Mouse (Mus musculus) ovary, adult 18-20 months (tissue): ENCODE measurements at regions not wholly inside any gene's neighbourhood (a gene's known extent, or its start where the extent isn't known, plus 50 kb on each side); places are given as distances from the start of the nearest gene placed in this dataset.
A peak's percentile ranks its signal among the peaks of the same experiment; 100 is the strongest.

Experiments
- DNase-seq: peaks from one replicate; pipeline ENCODE4 v3.0.0; 2022; ENCODE audit warnings: low spot score, mixed read lengths

DNA sequence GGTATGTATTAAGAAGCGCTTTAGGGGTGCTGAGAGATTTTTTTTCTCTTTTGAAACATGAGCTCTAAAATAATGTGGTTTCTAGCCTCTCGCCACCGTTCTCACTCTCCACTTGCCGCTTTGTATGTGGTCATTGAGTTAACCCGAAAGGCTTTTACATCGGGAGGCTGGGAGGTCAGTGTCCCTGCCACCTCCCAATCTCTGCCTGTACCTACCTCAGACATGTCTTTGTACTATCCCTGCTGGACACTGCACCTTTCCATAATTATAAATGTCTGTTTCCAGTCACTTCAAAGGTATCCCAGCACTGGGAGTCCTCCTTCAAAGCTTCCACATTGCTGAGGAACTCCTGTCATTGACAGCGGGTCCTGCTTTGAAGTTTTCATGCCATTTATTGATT, 347.6 kb upstream of the Tbc1d2b start:
- DNase-seq = no peak

- no peak for DNase-seq
These were observed 327.3 kb upstream of the Tbc1d2b start for GRCm38 (mm10) chr9:90597894-90598293.

DNA sequence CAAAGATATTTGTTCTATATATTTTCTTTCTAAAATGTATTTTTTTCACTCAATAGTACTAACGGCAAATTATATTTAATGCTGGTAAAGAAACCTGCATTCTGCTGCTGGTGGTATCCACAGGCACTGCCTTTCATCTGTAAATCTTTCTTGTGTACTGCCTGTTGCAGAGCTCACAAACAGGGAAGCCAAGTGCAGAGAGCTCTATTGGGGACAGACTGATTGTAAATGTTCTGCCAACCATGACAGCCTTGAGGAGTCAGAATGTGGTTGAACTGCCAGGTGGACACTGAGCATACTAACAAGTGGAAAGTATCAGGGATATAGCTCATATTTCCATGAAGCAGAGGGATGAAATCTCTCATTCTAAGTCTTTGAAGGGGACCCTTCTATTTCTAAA, 286.1 kb upstream of the Tbc1d2b start:
- DNase-seq = no peak

DNA sequence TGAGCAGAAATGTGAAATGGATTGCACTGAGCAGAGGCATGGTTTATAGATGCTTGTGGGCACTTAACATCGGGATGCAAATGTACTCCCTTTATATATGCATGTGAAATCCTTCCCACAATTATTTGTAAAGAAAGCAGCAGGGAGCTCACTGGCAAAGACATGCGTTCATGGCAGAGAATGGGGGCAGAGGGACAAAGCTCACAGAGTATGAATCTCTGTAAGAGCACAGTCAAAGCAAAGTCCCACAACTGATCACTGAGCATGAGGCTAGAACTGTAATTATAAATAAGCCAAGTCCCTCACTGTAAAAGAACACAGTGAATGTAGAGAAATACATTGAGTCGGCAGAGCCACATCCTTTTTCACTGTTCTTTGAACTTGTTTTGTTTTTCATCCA, 285.6 kb upstream of the Tbc1d2b start:
- DNase-seq = no peak

DNA sequence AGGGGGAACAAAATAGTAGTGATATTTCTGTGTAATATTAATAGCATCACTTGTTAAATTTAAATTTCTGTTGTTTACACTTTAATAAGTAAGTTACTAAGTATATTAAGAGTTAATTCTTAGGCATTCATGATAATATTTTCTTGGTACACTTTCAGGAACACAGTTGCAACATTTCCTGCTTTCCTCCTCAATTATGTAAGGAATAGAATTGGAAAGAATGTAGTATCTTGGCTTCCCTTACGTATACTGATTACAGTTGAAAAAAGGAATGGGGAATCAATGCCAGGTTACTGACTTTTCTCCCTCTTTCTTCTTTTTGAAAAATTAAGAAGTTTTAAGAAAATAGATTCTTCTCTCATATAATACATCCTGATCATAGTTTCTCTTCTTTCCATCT, 277.3 kb upstream of the Tbc1d2b start:
- DNase-seq = no peak

DNA sequence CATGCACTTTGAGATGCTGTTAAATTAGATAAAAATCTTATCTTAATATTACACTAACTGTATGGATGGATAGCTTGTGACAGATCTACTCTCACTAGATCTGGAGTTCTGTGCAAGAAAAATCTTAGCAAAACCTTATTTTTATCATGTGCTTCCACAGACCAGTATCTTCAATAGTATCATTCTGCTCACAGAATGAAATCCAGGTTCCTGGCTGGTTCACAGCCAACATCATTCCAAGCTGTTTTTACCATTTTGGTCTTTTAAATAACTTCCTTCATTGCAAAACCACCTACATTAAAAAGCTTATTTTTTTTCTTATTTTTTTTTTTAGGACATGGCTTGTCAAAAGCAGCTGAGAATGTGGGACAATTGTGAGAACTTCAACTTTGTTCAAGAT, 276.1 kb upstream of the Tbc1d2b start:
- DNase-seq = no peak

DNA sequence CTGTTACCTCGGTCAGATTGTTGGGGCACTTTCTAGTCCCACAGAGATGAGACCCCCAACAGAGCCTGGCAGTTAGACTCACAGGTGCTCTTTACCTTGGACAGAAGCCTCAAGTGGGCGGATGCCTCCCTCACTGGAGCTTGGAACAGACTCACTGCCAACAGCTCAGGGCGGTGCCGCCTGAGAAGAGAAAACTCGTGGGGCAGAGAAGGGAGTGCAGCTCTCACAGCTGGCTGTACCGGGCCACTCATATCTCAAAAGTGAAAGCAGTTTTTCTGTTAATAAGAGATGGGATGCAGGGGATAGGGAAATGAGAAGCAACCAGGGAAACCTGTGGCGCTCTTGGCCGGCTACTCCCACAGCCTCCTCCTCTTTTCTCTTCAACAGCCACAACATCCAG, 267.1 kb upstream of the Tbc1d2b start:
- DNase-seq = peak; percentile 58

DNA sequence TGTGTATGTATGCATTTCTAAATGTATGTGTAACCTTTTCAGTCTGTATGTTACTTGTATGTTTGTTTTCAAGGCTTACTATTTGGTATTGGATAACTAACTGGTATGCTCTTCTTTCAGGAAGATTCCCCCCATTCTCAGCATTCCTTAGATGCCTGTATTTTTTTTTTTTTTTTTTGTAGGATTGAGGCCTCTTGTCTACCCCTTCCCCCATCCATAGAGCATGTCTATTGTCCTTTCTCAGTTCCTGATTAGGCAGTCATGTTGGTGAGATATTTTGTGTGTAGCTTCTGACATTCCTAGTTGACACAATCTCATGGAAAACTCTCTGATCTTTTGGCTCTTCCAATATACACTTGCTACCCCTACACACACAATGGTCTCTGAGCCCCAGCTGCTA, 262.8 kb upstream of the Tbc1d2b start:
- no peak for DNase-seq

DNA sequence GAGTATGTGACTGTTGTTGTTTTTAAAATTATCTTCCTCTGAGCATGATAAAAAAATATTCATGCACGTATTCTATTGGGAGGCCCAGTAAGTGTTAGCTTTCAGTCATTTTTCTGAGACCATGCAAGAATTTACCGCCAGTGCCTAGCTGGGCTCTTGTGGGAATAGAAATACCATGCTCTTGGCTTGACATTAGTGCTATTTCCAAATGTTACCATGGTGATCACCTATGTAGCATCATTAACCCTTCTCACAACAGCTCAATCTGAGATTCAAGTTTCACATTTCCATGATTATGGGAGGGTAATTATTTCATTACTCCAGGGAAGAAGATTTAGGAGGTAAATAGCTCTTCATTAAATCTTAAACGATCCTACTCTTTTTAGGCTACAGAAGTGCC, 250.6 kb upstream of the Tbc1d2b start:
- DNase-seq = no peak

- no peak for DNase-seq
These were observed 224.3 kb upstream of the Tbc1d2b start for GRCm38 (mm10) chr9:90494888-90495287.

DNA sequence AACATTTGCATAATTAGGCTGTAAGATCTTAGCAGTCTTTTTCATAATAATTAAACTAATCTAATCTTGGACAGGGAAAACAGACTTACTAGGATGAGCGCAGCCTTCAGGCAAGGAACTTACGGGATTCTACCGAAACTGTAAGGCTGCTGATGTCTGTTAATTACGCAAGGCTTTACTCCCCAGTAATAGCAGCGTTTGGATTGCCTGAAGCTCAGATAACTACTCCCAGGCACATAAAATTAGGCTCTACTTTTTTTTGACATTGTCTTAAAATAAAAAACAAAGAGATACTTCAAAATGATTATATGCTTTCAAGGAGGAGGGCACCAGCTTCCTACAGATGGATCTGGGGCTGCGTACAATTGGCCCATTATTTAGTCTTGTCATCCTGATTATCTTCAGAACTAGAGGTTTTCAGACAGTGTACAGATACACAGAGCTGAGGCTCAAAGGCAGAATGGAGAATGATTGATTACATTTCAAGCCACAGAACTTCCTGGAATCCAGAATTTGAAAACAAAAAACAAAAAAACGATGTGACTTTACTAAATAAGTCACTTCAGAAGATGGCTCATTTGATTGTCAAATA, 220.1 kb upstream of the Tbc1d2b start:
- no peak for DNase-seq

GRCm38 (mm10) chr9:90450579-90450978, 180.0 kb upstream of the Tbc1d2b start:
- no peak for DNase-seq

DNA sequence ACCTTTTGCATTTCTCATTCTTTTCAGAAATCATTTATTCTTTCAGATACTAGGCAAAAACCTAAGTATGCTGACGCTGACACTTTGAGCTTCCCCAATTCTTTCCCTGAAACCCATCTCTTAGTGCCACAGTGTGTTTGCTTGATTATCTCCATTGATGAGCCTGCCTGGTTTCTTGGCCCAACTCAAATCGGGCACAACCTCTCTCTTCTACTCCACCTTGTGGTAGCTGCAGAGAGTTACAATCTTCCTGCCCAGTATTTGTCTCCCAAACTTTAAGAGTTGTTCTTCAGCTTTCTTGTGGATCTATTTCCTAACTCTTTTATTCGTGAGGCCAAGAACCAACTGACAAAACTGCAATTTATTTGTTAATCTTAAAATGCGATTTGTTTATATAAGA, 176.4 kb upstream of the Tbc1d2b start:
- no peak for DNase-seq

DNA sequence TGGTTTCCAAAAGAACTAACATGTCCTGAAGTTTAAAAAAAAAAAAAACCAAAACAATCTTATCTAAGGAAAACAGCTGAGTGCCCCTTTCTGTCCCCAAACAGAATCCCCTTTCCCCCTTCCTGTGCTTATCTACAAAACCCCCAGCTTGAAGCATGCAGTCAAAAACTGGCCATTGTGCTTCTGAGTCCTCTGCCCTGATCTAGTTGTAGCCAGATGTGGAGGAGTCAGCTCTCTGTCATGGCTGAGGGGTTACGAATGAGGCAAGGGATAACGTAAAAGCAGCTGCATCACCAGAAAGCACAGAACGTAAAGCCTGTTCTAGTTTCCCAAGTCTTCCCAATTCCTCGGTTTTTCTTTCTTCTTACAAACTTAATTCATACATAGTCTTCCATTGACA, 164.3 kb upstream of the Tbc1d2b start:
- no peak for DNase-seq

- no peak for DNase-seq
These were observed 160.3 kb upstream of the Tbc1d2b start for GRCm38 (mm10) chr9:90430898-90431297.

- no peak for DNase-seq
These were observed 151.1 kb upstream of the Tbc1d2b start for GRCm38 (mm10) chr9:90421662-90422061.

DNA sequence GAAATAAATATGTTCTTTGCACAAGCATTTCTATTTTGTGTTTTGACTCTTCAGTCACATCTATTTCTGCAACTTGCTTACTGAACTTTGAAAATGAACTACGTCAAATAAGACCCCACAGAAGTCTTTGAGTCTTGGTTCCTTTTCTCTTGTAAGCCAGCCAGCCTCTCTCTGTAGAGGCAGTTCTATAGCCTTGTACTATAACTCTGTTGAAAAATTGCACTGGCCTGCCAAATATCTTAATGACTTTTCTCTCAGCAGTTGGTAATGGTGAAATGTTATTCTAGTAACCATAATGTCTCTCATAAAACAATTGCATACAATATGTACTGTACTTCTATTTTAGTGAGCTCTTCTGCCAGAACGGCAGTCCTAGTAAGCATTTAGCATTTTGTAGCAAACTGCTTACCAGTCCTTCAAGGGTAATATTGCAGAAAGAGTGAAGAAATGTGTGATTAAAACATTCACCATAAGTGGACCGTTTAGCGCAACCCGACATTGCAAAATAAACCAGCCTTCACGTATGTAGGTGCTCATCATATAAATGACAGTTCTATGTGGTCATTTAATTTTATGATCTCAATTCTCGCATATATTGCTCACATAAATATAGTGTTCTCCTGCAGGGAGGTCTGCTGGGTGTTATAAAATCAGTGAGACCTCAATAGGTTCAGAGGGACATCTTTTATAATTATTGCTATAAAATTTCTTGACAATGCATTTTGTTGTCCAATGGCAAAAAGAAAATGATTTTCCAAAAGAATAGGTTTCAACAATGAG, 149.3 kb upstream of the Tbc1d2b start:
- DNase-seq = no peak

DNA sequence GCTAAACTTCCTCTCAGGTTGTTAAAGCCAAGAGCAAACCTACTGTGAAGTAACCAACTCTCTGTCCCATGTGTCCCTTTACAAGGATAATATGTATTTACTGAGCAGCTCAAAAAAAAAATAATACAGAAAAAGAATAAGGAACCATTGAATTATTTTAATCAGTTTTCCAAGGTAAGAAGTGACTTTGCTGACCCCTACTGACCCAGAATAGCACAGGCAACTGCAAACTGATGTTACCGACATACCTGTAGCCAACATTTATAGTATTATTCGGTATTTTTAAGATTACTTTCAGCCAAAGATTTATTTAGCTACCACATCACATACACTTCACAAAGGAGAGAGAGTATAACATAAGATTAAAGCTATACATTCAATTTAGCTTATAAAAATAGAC, 138.2 kb upstream of the Tbc1d2b start:
- DNase-seq = no peak

- DNase-seq = no peak
These were observed 137.0 kb upstream of the Tbc1d2b start for GRCm38 (mm10) chr9:90407573-90407972.

DNA sequence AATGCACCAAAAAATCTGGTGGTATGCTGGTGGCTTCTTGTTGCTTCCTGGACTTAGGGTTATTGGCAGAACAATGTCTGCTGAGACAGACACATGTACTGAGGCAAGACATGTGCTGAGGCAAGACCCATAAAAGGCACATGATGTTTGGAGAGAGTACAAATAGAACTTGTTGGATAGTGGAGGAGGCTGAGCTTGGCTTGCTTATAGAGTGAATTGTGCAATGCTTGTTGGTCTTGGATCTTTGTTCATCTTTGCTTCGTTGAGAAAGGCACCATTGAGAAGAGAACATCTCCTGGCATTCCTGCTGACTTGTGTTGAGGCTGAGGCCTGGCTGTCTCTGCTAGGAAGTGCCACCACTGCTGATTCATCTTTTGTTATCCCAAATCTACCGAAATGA, 117.8 kb upstream of the Tbc1d2b start:
- DNase-seq = no peak

DNA sequence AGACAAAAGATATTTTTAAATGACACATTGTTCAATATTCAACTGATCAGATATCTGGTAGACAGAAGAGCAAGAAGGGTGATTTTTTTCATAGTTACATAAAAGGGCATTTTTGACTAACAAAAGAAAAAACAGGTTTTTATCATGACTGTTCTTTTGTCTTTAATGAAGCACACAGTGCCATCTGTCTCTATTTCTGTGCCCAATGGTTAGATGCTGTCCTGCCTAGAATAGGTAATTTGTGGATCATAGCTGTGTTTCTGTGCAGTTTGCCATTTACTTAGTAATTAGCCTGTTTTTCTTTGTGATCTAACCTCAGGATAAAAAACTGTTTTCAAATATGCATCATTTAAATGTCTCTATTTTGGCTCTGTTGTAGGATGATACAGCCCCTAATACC, 114.4 kb upstream of the Tbc1d2b start:
- DNase-seq = no peak

- no peak for DNase-seq
These were observed 109.5 kb upstream of the Tbc1d2b start for GRCm38 (mm10) chr9:90380099-90380498.

DNA sequence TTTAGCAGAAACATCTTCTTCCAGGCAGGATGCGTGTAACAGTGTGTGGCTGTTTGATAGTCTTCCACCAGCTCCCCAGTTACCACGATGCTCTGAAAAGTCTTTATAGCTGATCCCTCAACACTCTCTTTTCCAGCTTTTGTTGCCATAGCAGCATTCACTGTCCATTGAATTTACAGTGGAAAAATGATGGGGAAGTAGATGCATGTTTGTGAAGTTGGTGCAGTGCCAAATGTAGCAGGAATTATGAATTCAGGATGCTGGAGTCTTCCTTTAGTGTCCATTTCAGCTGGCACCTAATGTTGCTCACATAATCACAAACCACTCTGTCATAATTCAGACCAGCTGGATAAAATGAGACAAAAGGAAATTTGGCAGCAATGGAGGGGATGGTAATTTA, 99.0 kb upstream of the Tbc1d2b start:
- DNase-seq = no peak

DNA sequence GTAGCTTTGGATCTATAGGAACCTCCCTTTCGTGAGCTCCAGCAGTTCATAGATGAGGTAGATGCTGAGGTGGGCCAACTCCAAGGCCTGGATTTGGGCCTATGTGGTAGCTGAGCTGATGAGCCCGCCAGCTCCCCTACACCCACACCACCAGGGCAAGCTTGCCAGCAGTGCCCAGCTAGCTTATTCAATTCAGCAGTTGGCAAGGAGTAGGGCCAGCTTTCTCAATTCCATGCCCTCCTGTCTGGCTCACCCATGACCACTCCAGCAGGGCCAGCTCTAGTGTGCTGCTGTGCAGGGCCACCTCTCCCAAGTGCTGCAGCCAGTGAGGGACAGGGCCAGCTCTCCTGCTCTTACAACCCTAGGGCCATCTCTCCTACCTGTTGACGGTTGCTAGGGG, 97.1 kb upstream of the Tbc1d2b start:
- DNase-seq = no peak
